Comparison of ENCODE assay signal across 8 mouse cellular contexts in the genomic region with DNA sequence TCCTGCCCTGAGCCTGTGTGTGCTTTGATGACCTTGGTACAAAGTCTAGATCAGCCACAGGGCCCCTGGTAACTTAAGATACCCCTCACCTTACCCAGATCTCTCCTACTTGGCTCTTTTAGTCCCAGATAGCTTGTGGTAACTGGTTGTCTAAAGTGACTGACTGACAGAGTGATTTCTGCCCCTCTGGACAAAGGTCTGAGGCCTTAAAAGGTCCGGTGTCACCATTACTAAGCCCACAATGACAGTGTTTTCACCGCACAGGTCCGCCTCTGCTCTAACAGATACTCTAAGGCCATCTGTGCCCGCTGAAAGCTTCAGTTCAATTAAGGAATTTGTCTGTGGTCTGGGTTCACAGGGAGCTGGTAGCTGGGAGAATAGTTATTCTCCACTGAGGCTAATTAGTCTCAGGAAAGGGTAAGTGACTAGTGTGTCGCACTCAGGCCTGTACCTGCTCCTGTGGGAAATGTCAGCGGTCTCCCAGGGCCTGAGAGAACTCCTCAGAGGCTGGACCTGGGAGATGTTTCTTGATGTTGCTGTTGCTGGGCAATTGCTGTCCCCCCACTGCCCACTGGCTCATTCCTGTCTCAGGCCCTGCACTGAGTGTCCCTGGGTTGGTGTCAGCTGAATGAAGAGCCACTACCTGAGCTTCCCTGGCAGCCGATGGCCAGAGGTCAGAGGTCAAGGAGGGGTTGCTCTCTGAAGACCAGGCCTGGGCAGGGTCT. TPM values are rescaled to one million over a fixed set of nuclear protein-coding genes. Genes with fewer than 3 reads are reported as not detected.
A peak's percentile ranks its signal among the peaks of the same experiment; 100 is the strongest.
DNase-seq lines count a peak whose midpoint lies in the region; ATAC-seq lines count a peak whose summit lies in the region.

No protein-coding gene starts in this region.

- no peak for ATAC-seq in forebrain, embryonic 12.5 days (ENCODE audit: low FRiP score)
- ATAC-seq in forebrain, embryonic 16.5 days: no peak
- no peak for ATAC-seq in megakaryocyte, adult 5-6 weeks (ENCODE audit: poor library complexity, severe bottlenecking)
- no peak for ATAC-seq in intestine, embryonic 16.5 days
- ATAC-seq in activated CD4-positive, CD25-positive, alpha-beta regulatory T cell, adult 4 months: no peak

- H3K4me3 ChIP-seq in forebrain, embryonic 12.5 days (replicated peaks): no peak overlapping the region
- no peak overlapping the region for H3K4me3 ChIP-seq in forebrain, embryonic 16.5 days (replicated peaks; ENCODE audit: low read length)
- H3K4me3 ChIP-seq in megakaryocyte, embryonic 14.5 days (replicated peaks): peak overlapping the region; percentile 51
- no peak overlapping the region for H3K4me3 ChIP-seq in intestine, embryonic 16.5 days (ENCODE audit: low read length)
- no peak overlapping the region for H3K4me3 ChIP-seq in macrophage (ENCODE audit: inconsistent target)

- no peaks in the 10 kb centered on the region for H3K79me2 ChIP-seq in macrophage (ENCODE audit: inconsistent target)

- H3K27me3 ChIP-seq in forebrain, embryonic 12.5 days: 0 out of 2 replicates have a peak, but pooled peaks cover 2% of the 10 kb centered on the region
- H3K27me3 ChIP-seq in forebrain, embryonic 16.5 days (replicated peaks; ENCODE audit: control insufficient read depth, insufficient read depth, low read length): no peaks in the 10 kb centered on the region
- H3K27me3 ChIP-seq in megakaryocyte, embryonic 14.5 days (replicated peaks): peaks cover 3% of the 10 kb centered on the region
- no peaks in the 10 kb centered on the region for H3K27me3 ChIP-seq in intestine, embryonic 16.5 days (replicated peaks; ENCODE audit: control insufficient read depth, insufficient read depth, low read length)

- no peak overlapping the region for H3K4me2 ChIP-seq in forebrain, embryonic 12.5 days
- H3K4me2 ChIP-seq in forebrain, embryonic 16.5 days (ENCODE audit: low read length): no peak overlapping the region
- peak overlapping the region; percentile 17; the same call in 1 of the 2 replicates for H3K4me2 ChIP-seq in intestine, embryonic 16.5 days (ENCODE audit: low read depth, low read length)

- DNase-seq in embryo, embryonic 10.5 days (ENCODE audit: low spot score): no peak

- no peaks in the 10 kb centered on the region for H3K9me3 ChIP-seq in forebrain, embryonic 12.5 days
- H3K9me3 ChIP-seq in forebrain, embryonic 16.5 days (ENCODE audit: control insufficient read depth, low read length): no peaks in the 10 kb centered on the region
- H3K9me3 ChIP-seq in megakaryocyte, embryonic 14.5 days: no peaks in the 10 kb centered on the region
- H3K9me3 ChIP-seq in intestine, embryonic 16.5 days (ENCODE audit: control insufficient read depth, low read length): no peaks in the 10 kb centered on the region

- peaks cover 44% of the 10 kb centered on the region for H3K4me1 ChIP-seq in forebrain, embryonic 12.5 days
- peaks cover 11% of the 10 kb centered on the region for H3K4me1 ChIP-seq in forebrain, embryonic 16.5 days (replicated peaks; ENCODE audit: control insufficient read depth, insufficient read depth, low read length)
- peaks cover 98% of the 10 kb centered on the region for H3K4me1 ChIP-seq in megakaryocyte, embryonic 14.5 days
- peaks cover 68% of the 10 kb centered on the region for H3K4me1 ChIP-seq in intestine, embryonic 16.5 days (ENCODE audit: control insufficient read depth, insufficient read depth, low read length)

- H3K27ac ChIP-seq in forebrain, embryonic 12.5 days: peak overlapping the region; percentile 36; the same call in 1 of the 2 replicates
- no peak overlapping the region for H3K27ac ChIP-seq in forebrain, embryonic 16.5 days (ENCODE audit: low read length)
- peak overlapping the region; percentile 88 for H3K27ac ChIP-seq in intestine, embryonic 16.5 days (ENCODE audit: low read length)
- peak overlapping the region; percentile 59 for H3K27ac ChIP-seq in macrophage

- H3K36me3 ChIP-seq in forebrain, embryonic 12.5 days (replicated peaks): no peaks in the 10 kb centered on the region
- H3K36me3 ChIP-seq in forebrain, embryonic 16.5 days (ENCODE audit: control insufficient read depth, insufficient read depth): no peaks in the 10 kb centered on the region
- peaks cover 10% of the 10 kb centered on the region for H3K36me3 ChIP-seq in megakaryocyte, embryonic 14.5 days (replicated peaks; ENCODE audit: low read length)
- no peaks in the 10 kb centered on the region for H3K36me3 ChIP-seq in intestine, embryonic 16.5 days (ENCODE audit: control insufficient read depth, insufficient read depth, low read length)
- no peaks in the 10 kb centered on the region for H3K36me3 ChIP-seq in macrophage (ENCODE audit: inconsistent target)

- WGBS in forebrain, embryonic 12.5 days: 27% methylated on average over 7 of the region's 7 CpGs
- WGBS in forebrain, embryonic 16.5 days: 33% methylated on average over 7 of the region's 7 CpGs
- 61% methylated on average over 7 of the region's 7 CpGs for WGBS in intestine, embryonic 16.5 days
- WGBS in macrophage (ENCODE audit: missing documents): 77% methylated on average over 7 of the region's 7 CpGs

- no peak overlapping the region for H3K9ac ChIP-seq in forebrain, embryonic 12.5 days
- H3K9ac ChIP-seq in forebrain, embryonic 16.5 days (replicated peaks; ENCODE audit: low read depth, low read length): no peak overlapping the region
- H3K9ac ChIP-seq in intestine, embryonic 16.5 days (ENCODE audit: low read depth, low read length): peak overlapping the region; percentile 64

RNA-seq across cellular contexts. Expression of a gene that starts 41.1 kb away (rescaled TPM):
- polyA plus RNA-seq in forebrain, embryonic 12.5 days (2016; fragmentation: Nextera tagmentation; extraction: Ambion mirVana): 9.7 and 10.6 TPM in 2 replicates
- polyA plus RNA-seq in forebrain, embryonic 16.5 days (2015; fragmentation: Nextera tagmentation; extraction: Ambion mirVana): 3.4 and 4.2 TPM in 2 replicates
- 174 and 534 TPM in 2 replicates for polyA plus RNA-seq in megakaryocyte, embryonic 14.5 days (2012; ENCODE audit: insufficient read depth, low replicate concordance)
- total RNA-seq in megakaryocyte, adult 5-6 weeks (2015): 316 and 357 TPM in 2 replicates
- total RNA-seq in megakaryocyte, adult 5-6 weeks (2017): 121 and 168 TPM in 2 replicates
- 14.4 and 16.2 TPM in 2 replicates for polyA plus RNA-seq in intestine, embryonic 16.5 days (2015; fragmentation: Nextera tagmentation; extraction: Ambion mirVana)
- total RNA-seq in macrophage (2018; cell fraction: chromatin; rRNA removed): 100 to 1,000 TPM in 4 of 26 experiments, 10 to 100 TPM in 22; 11.4 to 143 (median 27.8) TPM
- 100 to 1,000 TPM in 21 of 26 experiments, 10 to 100 TPM in 5; 24.8 to 255 (median 150) TPM for total RNA-seq in macrophage (2018; cell fraction: cytosol; rRNA removed)
- 100 to 1,000 TPM in 9 of 26 experiments, 10 to 100 TPM in 17; 28.0 to 273 (median 87.4) TPM for total RNA-seq in macrophage (2018; cell fraction: nucleus; rRNA removed)
- polyA plus RNA-seq in macrophage (2018): 113 to 171 TPM (median 117 TPM) in 3 replicates
- polyA plus RNA-seq in activated CD4-positive, CD25-positive, alpha-beta regulatory T cell, adult 4 months (2017; shearing (Covaris generic)): 10 to 100 TPM; 31.3 to 64.3 TPM
